Mouse (Mus musculus) frontal cortex, postnatal 14 days (tissue): ENCODE data around the gene Tecpr2.
"Not testable (repeated sequence)": the region's sequence is repeated elsewhere in the genome, so short reads cannot be mapped to it uniquely, and the experiment has no call there.

Experiments used
- DNase-seq, 2 experiments: peaks; one replicate each; pipeline ENCODE4 v3.0.0; 2022; ENCODE audit warnings: low spot score in 2 of 2

The Tecpr2 gene

GRCm38 (mm10) chr12:110889036-110890020 is at the start of gene Tecpr2, which contains the start of gene Cinp:
TSS of gene Tecpr2 (plus strand) at chr12:110889264.
TSS of gene Cinp (minus strand) at chr12:110889145.
- DNase-seq, result peak; percentile 94 to 95

- DNase-seq, result peak; percentile 93 to 98
These were observed 48.5 kb upstream of the Tecpr2 start, which contains the start of gene Mok for GRCm38 (mm10) chr12:110840348-110841198. TSS of gene Mok (minus strand) at chr12:110840939.

DNA sequence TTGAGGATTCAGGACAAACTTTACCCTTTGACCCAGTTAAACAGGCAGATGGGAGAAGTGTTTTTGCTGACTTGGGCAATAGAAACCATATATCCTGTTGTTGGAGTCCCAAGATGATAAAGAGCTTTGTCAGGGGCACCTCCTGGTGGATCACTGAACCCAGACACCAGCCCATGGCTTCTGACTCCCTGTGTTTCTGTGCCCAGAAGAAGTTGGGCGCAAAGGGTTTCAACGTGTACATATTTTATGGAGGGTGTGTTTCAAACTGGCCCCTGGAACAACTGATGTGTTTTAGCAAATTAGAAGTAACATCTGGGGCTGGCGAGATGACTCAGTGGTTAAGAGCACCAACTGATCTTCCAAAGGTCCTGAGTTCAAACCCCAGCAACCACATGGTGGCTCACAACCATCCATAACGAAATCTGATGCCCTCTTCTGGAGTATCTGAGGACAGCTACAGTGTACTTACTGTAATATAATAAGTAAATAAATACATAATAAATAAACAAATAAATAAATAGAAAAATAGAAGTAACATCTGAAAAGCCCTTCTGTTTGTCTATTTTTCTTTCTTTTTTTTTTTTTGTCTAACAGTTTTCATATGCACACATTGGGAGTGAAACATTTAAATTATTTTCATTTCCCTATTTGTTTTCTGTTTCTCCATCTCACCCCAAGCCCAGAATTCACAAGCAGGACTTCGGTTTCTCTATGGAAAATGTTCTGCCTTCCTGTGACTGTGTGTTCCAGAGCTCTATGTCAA is 47.2 kb upstream of the Tecpr2 start:
- DNase-seq, result no peak

GRCm38 (mm10) chr12:110843194-110844048 is 45.6 kb upstream of the Tecpr2 start:
- peak; percentile 43 to 80 for DNase-seq

- DNase-seq, result no peak
These were observed 44.6 kb upstream of the Tecpr2 start for GRCm38 (mm10) chr12:110844227-110845130.

GRCm38 (mm10) chr12:110845131-110845880 is 43.8 kb upstream of the Tecpr2 start:
- peak; percentile 70 to 78 for DNase-seq

DNA sequence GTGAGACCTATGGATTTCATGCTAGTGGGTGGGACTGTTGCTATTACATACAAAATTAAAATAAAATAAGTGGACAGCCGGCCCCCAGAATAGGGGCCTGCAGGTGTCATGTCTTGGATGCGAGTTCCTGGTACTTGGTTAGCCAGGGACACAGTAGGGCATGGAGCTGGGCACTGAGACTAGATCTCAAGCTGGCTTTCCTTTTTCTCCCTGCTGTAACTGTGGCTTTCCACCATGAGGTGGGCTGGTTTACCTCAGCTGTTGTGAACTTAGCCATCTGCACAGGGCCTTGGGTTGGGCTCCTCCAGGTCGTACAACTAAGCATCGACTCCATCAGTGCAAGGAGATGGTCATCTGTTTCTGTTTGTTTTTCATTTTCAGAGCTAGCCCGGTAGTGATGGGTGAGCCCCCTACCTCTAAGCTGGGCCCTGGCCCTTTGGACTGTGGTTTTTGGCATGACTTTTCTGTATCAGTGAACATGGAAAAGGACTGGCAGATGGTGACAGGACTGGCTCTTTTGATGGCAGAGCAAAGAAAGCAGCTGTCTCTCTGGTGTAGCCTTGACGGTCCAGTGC is 42.8 kb upstream of the Tecpr2 start:
- no peak for DNase-seq

GRCm38 (mm10) chr12:110850010-110850928 is 38.8 kb upstream of the Tecpr2 start, which contains the start of gene Zfp839:
TSS of gene Zfp839 (plus strand) at chr12:110850253.
- peak; percentile 71 to 83 for DNase-seq

GRCm38 (mm10) chr12:110850929-110851256 is 38.2 kb upstream of the Tecpr2 start:
- no peak for DNase-seq

DNA sequence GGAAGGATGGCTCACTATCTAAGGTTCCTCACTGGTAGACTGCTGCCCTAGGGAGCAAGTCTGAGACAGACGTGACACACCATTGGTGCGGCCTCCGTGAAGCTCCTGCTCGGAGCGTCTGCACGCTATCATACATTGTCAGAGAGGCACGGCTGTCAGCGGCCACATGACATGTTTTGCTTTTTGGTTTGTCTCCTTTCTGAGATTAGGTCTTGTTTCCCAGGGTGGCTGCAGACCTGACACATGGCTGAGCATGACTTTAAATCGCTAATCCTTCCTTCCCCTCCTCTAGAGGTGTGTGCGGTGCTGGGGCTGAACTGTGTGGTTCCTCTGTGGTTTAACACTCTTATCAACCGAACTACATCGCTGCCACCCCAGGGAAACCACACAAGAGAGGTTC is 37.6 kb upstream of the Tecpr2 start:
- DNase-seq, result no peak

DNA sequence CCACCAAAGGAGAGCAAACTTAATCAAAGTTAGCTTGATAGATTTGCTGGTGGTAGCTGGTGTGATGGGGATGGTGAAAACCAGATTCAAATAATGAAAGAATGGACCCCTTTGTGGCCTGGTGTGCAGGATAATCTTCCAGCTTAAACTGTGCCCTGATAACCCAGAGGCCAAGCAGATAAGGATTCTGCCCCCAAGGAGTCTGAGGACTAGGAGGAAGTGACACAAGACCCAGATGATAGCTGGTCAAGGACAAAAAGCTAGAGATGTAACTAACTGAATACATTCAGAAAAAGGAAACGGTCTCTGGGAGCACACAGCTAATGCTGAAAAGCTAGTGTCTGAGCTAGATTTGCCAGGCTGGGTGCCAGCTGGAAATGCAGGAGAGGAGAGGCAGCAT is 37.1 kb upstream of the Tecpr2 start:
- no peak for DNase-seq

DNA sequence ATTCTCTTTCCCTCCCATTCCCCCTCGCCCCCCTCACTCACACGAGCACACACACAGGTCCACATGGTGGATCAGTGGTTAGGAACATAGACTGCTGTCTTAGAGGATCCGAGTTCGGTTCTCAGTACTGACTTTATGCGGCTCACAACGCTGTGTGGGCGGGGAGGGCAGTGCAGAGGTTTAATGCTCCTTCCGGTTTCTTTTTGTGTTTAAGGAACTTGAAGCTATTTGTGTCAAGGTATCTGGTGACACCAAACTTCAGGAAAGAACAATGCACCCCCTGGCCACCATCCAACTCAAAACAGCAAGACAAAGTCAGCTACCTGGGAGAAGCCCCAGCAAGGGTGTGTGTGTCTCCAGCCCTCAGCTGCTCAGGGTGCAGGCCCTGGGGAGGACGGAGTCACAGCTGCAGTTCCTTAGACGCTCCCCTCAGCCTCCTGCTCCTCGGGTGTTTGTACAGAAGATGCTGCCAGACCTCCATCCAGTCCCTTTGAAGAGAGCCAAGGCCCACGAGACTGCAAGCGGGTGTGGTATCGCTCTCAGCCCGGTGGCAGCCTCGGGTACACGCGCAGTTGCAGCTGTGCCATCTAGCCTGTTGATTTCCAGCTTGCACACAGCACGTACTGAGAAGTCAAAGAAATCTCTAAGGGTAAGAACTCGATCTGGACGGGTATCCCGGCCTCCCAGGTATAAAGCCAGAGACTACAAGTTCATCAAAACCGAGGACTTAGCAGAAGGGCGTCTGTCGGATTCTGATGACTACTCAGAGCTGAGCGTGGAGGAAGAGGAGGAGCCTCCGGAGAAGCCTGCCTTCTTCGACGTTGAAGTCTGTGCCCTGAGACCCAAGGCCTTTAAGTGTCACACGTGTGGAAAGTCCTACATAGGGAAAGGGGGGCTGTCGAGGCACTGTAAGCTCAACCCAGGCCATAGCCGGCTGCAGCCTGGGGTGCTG is 34.0 kb upstream of the Tecpr2 start:
- DNase-seq, result no peak

- DNase-seq, result no peak
These were observed 31.9 kb upstream of the Tecpr2 start for GRCm38 (mm10) chr12:110857196-110857595.

- not testable (repeated sequence) for DNase-seq
These were observed 30.4 kb upstream of the Tecpr2 start for GRCm38 (mm10) chr12:110858681-110859080.

DNA sequence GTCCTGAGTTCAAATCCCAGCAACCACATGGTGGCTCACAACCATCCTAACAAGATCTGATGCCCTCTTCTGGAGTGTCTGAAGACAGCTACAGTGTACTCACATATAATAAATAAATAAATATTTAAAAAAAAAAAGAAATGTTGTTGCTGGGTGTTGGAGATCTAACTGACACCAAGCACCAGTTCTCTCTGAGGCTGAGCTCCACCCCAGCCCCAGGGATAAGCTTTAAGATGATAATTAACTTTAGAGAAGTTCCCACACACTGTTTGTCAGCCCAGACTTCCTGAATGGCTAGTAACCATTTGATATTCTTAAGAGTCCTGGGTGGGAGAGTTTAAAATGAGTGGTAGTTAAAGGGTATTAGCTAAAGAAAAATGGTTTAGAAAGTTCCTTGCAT is 28.8 kb upstream of the Tecpr2 start:
- no peak for DNase-seq

DNA sequence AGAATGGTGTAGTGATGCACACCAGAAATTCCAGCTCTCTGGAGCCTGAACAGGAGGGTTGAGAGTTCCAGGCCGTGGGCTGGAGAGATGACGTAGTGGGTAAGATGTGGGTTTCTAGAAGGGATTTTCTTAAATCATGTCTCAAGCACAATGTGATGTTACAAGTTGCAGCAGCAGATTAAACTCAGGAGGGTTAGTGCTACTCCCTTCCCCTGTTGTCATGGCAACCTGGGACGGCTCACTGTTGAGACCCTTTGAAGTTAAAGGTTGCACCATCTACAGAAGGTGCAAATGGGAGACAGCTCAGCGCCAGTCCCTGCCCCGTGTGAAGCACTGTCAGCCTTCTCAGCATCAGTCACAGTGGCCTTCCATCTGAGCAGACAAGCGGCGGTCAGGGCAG is 27.8 kb upstream of the Tecpr2 start:
- DNase-seq, result no peak
